Mouse (Mus musculus): ENCODE results near the gene Meis2.

Meis2 gene

DNA sequence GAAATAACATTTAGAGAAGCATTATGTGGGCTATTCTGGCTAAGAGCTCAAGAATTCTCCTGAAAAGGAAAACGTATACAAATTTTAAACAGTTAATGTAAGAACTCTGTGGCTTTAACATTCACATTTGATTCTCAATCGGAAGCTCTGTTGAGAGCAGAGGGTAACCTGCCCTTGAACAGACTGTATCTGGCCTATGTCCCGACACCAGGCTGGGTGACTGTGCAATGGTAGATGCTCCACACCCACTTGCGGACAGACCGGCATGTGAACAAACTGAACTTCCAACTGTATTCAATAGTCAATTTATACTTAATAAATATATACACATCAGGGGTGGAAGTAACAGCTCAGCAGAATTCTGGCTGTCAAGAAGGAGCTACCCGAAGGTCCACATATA, 164.6 kb downstream of the Meis2 start:
- no peak for DNase-seq (ENCODE audit: low read depth, low spot score)

DNA sequence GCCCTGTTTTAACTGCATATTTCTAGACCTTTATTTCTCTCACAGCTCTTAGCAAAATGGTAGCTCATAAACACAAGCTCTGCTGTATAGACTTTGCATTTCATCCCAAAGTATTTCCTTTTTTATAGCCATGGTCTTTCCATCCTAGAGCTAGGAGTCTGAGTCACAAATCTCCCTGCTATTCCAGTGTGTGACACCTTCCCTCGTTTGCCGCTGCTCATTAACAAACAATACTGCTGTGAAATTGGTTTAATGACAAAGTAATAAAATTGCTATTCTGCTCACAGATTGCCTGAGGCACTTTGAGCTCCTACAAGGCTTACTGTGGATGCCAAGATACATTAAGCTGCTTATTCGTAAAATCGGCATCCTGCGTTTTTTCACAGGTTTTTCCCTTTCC, 168.1 kb downstream of the Meis2 start:
- no peak for DNase-seq (ENCODE audit: low read depth, low spot score)

DNA sequence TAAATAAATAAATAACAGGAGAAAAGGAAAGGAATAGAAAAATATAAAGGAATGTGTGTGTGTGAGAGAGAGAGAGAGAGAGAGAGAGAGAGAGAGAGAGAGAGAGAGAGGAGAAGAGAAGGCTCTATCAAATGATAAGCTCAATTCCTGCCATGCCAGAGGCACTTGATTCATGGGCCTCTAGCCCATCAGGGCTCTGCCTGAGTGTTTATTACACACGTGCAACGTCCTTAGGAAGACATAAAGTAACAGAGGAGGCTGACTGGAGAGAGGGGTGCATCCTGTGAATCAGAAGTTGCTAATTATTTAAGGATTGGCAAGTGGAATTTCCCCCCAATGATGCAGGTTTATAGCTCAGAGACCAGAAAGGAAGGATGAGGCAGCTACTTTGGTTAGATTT, 168.6 kb downstream of the Meis2 start:
- DNase-seq (ENCODE audit: low read depth, low spot score), result no peak

DNA sequence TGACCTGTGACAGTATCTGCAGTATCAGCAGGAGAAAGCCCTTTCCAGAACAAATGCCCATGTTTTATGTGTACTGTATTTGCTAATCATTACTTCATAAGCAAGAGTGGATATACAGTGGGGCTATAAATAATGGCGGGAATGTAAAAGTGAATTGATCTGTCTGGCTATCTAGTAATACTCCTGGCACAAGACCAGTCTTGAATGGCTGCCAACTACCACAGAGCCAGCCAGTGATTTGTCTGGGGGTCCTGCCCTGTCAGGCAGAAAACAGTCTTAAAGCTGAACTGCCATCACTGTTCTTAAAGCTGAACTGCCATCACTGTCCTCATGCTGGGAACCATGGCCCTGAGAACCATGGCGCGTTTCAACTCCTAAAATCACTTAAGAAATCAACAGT, 169.9 kb downstream of the Meis2 start:
- no peak for DNase-seq (ENCODE audit: low read depth, low spot score)

DNA sequence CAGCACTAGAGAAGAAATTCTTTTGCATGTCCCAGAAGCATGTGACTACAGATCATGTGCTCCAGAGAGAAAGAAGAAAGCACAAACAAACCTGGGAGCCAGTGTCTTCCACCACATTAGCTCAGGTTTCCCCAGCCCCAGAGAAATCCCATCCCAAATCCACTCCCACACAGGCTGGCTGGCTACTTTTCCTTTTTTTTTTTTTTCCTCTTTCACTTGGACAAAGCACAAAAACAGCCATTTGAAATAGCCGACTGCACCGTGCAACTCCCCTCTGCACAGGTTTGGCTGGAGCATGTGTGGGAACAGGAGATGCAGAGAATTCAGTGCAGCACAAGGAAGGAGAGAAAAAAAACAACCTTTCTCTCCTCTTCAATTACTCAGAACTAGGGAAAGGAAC, 170.4 kb downstream of the Meis2 start:
- no peak for DNase-seq (ENCODE audit: low read depth, low spot score)

DNA sequence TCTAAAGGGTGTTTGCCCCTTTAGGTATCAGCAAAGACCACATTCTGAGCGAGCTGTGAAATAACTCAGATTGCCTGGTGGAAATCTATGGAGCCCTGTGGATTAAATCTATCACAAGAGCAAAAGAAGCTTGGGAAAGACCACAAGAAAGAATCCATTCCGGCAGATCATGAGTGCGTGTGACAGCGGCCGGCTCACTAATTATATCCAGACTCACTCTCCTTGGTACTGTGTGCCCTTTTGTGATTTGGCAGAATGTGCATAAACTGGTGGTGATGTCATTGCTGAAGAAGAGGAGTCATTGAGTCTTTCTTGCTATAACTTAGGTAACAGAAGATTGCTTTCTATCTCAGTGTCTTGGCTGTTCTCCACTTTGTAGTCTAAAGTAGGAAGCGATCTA, 172.5 kb downstream of the Meis2 start:
- DNase-seq (ENCODE audit: low read depth, low spot score), result no peak

DNA sequence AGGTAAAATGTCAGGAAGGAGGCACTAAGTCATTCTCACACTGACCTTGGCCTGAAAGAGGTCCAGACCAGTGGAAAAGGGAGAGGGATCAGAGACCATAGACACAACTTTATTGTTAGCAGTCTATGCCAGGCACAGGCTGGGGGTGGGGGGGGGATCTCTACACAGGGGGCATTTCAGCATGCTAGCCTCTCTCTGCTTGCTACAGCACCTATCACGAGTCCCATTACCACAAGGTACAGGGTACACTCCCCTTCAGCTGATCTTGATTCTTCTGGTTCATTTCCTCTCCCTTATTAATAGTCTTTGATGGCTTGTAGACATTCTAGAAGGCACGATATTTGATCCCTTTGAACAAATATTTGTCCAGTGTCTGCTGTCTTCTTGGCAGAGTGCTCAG, 174.9 kb downstream of the Meis2 start:
- no peak for DNase-seq (ENCODE audit: low read depth, low spot score)

DNA sequence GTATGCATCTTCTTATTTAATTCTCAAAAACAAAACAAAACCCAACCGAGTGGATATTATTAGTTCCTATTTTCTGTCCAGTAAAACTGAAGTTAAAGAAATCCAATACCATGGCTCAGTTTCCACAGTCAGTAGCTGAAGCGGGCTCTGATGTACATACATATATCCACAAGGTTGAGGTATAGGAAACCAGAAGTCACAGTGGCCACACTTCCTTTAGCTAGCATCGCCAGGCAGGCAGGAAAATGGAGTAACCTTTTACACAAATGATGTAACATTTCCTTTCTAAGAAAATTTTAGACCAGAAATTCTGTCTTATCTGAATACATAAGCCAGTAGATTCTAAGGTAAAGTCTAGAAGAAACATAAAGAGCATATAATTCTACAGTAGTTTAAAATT, 175.6 kb downstream of the Meis2 start:
- DNase-seq (ENCODE audit: low read depth, low spot score), result no peak

DNA sequence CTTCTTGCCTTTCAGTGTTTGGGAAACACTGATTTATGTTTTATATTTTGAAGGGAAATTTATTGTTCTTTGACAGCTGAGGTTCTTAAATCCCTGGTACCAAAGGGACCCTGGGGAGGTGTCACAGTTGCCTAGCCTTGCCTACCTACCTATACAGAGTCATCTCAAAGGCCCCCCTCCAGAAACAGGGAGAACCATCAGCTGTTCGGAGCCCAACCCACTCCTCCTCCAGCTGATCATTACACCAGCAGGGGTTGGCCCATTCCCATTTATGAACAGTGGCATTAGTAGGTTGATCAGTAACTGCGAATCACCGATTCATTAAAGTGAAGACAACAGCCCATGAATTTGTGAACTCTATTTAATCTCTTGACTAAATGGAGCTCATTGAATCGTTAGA, 176.4 kb downstream of the Meis2 start:
- DNase-seq (ENCODE audit: low read depth, low spot score), result no peak

DNA sequence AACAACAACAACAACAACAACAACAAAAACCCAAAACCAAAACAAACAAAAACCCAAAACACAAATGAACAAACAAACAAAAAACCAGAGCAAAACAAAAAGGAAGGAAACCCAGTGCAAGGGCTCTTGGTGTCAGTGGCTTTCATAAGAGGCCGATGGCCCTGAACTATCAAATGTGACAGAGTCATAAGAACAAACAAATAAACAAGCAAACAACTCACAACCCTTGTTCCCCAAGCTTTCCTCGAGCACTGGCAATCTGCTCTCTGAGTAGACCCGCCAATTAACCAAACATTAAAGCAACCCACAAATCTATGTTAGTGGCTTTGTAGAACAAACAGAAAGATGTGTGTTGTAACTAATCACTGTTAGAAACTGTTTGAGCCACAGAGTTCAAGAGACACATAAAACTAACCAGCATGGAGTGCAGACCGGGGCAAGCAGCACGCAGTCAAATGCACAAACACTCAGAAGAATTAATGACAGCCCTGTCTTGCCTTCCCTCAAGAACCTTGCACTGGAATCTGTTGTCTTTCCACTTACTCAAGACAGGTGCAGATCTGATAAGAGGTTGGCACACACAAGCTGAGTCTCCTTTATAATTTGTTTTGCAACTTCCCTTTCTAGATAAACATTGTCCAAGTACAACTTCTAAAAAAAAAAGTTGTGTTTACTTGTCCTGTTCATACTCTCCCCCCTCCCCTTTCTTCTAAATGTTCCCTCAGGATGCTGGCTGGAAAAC, 177.1 kb downstream of the Meis2 start:
- no peak for DNase-seq (ENCODE audit: low read depth, low spot score)

DNA sequence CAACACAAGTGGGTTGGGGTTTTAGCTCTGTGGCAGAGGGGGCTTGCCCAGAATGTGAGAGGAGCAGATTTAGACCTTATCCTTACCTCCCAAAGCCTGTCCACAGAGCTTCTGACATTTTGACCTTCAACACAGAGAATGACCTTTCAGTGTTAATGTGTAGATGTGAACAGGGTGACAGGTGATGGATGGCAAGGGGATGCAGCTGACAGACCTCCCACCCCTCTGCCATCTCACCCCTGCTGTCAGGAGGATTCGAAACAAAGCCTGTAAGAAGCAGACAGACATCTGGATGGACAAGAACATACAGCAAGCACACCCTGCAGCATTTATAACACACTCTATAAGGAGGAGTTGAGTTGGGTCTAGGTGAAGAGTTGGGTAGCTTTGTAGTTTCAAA, 178.0 kb downstream of the Meis2 start:
- DNase-seq (ENCODE audit: low read depth, low spot score), result no peak

DNA sequence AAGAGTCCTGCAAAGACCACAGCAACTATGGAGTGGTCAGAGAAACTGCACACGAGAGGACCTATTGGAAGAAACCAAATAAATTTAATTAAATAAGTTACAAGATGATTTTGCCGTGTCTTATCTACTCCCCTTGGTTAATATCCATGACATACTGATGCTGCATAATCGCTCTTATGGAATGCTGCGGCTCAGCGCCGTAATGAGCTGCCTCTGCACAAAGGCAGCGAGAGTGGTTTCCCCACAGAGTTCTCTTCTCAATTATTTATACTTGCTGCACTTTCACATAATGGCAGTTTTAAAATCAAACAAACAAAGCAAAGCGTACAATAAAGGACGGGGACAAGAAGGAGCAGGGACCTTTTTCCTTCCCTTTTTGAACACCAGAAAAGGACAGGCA, 181.5 kb downstream of the Meis2 start:
- DNase-seq (ENCODE audit: low read depth, low spot score), result no peak

DNA sequence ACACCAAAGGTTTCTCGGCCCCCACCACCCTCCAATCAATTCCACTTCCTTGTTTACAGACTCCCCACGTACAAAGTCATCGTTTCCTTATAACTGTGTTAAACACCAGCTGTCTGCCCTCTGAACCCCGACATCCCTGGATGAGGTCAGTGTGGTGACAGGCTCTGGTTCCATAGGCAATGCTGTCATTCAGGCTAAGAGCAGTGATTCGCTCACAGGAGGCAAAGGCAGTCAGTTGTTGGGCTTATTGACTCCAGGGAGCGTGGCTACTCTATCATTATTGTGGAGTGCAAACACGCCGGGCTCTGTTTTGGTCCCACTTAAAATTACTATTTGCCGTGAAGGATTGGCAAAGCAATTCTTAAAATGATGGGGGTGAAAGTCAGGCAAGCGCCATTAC, 182.1 kb downstream of the Meis2 start:
- no peak for DNase-seq (ENCODE audit: low read depth, low spot score)

DNA sequence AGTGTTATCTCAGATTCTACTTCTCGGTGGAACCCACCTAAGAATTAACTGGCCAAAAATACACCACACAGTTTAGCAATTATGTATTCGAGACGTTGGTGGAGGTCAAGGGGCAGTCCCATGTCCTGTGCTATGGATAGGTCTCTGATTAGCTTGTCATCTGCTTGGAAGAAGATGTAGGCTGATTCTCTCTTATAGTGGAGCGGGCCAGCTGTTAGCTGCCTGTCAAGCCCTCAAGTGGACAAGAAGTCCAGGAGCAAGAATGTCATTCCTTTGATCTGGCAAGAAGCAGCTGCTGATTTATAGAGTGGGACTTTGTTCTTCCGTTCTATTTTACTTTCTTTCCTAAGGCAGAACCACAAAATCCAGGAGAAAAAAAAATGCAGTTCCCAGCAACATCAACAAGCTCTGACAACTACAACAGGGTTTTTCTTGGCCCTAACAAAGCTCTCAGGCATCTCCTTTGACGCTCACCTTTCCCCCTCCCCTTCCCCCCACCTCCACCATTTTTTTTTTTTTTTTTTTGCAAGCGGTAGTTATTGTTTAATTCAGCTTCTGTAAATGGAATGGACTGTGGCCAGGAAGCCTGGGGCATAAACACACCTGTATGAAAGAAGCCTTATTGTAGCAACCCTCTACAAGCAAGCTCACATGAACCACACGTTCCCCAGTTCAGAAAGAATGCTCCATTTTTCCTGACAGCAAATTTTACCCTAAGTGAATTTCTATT, 189.7 kb downstream of the Meis2 start:
- DNase-seq (ENCODE audit: low read depth, low spot score), result no peak

DNA sequence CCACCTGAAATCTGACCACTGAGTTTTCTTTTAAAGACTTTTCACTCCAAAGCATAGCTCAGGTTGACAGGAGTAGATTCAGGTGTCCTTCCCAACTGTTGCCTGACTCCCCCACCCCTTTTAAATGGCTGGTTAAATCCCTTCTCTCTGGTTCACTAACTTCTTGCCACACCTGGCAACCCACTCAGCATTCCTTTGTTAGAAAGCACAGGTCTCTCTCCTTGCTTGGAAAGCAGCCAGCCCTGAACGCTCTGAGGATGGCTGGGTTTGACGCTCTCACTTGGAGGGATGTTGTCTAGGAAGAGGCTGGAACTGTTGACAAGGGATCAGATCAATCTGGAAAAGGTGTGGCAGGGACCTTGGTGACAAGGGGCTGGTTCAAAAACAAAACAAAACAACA, 192.8 kb downstream of the Meis2 start:
- no peak for DNase-seq (ENCODE audit: low read depth, low spot score)

DNA sequence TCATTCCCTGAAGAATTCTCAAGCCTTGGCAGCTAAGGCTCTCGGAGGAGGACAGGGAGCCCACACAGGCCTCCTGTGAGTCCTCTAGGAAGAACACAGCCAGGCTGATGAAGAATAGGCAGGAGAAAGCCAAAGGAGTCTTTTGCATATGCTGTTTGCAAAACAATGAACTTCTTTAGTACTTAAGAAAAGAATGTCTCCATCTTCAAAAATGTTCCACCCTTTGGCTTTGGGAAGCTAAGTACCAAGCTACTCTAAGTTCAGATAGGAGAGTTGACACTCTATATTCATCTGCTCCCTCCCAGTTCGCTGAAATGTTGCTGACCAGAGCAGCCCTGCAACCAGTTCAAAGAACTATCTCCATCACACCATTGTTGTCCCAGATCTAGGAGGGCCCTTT, 195.7 kb downstream of the Meis2 start:
- no peak for DNase-seq (ENCODE audit: low read depth, low spot score)

DNA sequence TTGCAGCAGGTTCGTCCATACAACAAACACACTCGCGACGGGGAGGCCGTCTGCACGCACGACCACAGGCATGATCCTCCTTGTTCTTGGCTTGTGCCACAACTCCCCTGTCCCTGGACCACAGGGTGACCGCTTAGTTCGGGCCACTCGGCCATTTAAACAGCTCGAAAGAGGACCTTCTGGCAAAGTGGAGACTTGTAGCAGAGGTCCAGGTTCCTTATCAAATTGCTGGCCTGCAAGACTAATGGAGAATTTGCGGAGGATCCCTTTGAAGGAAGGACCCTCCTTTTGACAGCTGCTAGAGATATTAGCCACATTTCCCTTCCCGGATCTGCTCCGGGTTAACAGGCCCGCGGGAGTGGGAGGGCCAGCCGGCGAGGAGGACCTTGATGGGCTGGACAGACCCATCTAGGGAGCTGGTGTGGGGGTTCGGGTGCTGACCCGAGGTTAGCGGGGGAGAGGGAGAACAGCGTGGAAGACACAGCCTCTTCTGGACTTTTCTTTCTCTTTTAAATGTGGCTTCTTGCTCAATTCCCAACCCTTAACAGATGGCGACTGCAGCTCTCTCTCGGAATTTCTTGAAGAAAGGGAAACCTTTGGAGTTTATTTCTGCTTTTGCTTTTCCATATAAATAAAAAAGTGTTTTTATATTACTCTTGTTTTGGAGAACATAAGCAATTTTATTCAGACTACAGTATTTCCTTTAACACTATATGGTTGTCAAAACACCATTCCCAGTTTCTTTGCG, 204.9 kb downstream of the Meis2 start:
- DNase-seq (ENCODE audit: low read depth, low spot score), result no peak

DNA sequence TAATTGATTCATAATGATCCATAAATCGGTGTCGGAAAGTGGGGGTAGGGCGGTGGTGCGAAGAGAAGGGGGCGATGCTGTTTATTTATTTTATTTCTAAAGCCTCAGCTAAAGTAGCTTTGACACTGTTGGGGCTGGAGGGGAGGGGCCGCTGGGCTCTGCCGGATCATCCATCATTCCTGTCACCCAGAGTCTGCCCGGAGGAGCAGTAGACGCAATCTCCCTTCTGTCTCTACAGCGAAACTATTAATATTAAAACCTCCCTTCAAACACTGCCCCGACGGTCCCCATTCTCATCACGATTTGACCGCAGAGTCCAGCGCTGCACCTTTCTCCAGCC, 205.5 kb downstream of the Meis2 start:
- DNase-seq (ENCODE audit: low read depth, low spot score), result no peak

DNA sequence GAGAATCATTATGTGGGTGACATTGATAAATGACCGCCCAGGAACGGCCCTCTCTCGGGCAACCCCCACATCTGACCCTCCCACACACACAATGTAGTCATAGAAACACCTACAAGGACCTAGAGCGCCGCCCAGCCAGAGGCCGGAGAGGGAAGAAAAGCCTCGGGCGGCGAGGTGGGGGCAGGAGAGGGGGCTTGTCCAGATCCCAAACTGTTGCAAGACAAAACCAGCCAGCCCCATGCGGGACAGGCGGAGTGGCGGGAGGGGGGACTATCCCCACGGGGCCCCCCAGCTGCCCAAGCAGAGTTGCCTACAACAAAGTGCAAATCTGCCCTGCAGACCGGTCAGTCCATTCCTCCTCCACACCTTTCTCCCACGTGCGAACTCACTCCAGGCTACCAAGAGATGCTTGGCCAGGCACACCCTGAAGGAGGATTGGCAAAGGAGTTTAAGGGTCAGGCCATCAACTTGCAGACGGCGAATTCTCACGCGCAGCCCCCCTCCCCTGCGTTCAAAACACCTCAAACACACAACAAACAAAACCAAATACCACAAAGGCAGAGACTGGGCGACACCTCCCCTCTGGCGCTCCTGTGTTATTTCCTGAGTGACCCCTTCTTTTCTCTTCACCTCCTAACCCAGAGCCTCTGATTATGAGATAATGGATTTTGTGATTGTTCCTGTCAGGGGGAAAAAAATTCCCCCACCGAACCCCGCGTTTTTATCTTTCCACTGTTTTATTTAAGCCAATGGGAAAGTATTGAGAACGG, 206.1 kb downstream of the Meis2 start:
- no peak for DNase-seq (ENCODE audit: low read depth, low spot score)

DNA sequence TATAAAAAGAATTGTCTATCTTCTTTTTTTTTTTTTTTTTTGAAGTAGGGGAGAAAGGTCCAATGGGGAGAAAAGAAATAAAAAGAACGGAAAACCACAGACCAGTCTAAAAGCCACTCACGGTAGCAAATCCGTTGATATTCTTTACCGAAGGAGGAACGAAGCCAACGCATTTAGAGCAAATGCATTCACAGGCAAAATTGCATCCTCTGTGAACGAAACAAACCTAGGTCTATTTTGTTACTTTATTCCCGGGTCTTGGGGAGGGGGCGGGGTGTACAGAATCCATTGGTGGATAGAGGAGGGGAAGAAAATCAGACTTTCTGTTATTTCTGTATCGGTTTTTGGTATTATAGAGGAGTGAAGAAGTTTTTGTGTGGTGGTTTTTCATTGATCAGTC, 206.7 kb downstream of the Meis2 start:
- DNase-seq (ENCODE audit: low read depth, low spot score), result no peak

DNA sequence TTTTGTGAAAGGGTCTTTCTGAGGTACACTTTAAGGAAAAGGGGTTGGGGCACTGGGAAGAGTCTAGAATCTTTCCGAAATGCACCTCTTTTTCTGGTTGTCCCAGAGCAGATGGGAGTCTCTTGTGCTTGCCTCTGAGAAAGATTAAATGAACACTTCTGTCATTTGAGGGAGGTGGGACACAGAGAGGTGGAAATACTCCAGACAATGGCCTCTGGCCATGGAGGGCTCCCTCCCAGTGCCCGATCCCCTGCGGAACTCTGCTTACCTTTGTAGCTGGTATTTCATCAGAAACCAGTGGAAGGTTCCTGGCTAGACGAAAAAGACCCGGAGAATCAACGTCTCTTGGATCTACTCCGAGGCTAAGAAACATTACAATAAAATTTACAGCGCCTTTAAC, 207.4 kb downstream of the Meis2 start:
- no peak for DNase-seq (ENCODE audit: low read depth, low spot score)
